In the genomic region with DNA sequence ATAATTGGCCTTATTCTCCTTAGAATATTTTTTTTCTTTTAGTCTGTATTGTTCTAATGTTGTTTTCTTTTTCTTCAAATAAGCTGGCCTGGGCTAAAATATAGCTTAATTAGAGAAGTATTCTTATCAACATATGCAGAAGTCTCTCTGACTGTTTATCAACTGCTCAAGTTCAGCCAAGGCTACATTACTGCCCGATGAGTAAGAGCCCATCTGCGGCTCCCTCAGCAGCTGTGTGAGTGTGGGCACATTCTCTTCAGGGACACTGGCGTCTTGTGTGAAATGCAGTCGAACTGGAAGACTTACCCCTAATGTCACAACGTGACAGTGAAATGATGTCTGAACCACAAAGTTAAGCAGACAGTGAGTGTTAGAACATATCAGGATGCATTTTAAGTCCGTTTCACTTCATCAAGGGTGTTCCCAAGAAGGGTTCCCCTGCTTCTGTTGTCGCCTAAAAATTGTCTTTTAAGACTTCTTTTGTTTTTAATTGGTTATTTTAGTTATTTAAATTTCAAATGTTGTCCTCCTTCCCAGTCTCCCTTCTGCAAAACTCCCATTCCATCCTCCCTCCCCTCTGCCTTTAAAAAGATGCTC, we compare ENCODE assay signal across 9 mouse cellular contexts.
DNase-seq lines count a peak whose midpoint lies in the region; ATAC-seq and TF ChIP-seq lines count a peak whose summit lies in the region.
"Had no signal": no experiment of that assay in that cellular context is flagged by ENCODE, and none has a peak within 500 bp of the region (broad histone marks: within the 10 kb centered on the region; RNA-seq: fewer than 3 reads in every experiment).

No protein-coding gene starts in this region.

- WGBS in lung, embryonic 16.5 days, result 37% methylated on average over 7 of the region's 7 CpGs
- 52% methylated on average over 7 of the region's 7 CpGs for WGBS in lung, adult 2 months
- WGBS in hindbrain, embryonic 13.5 days, result 83% methylated on average over 7 of the region's 7 CpGs

- H3K9ac ChIP-seq in lung, embryonic 16.5 days (ENCODE audit: low read length), result no peak overlapping the region
- no peak overlapping the region for H3K9ac ChIP-seq in hindbrain, embryonic 13.5 days

- H3K27me3 ChIP-seq in lung, embryonic 16.5 days (ENCODE audit: control insufficient read depth, insufficient read depth, low read depth, low read length), result no peaks in the 10 kb centered on the region
- H3K27me3 ChIP-seq in hindbrain, embryonic 13.5 days, result no peaks in the 10 kb centered on the region

- no peak overlapping the region for H3K27ac ChIP-seq in lung, embryonic 16.5 days (ENCODE audit: low read length)
- no peak overlapping the region for H3K27ac ChIP-seq in hindbrain, embryonic 13.5 days
- H3K27ac ChIP-seq: macrophage had no signal

- TF ChIP-seq POLR2A in lung, adult 2 months (IDR thresholded peaks at IDR 0.05; ENCODE audit: borderline replicate concordance, extremely low read depth, low read depth, low read length), result no peak

- H3K36me3 ChIP-seq in lung, embryonic 16.5 days (ENCODE audit: control insufficient read depth, insufficient read depth, low read length), result no peaks in the 10 kb centered on the region
- H3K36me3 ChIP-seq in hindbrain, embryonic 13.5 days, result no peaks in the 10 kb centered on the region

- intact Hi-C loops in left cerebral cortex, postnatal 14 days (cut with DNase I), result no loop called here

- H3K4me1 ChIP-seq in lung, embryonic 16.5 days (replicated peaks; ENCODE audit: control insufficient read depth, insufficient read depth, low read length), result no peaks in the 10 kb centered on the region
- H3K4me1 ChIP-seq in lung, adult 2 months (ENCODE audit: control insufficient read depth, insufficient read depth, low read length), result no peaks in the 10 kb centered on the region
- no peaks in the 10 kb centered on the region for H3K4me1 ChIP-seq in hindbrain, embryonic 13.5 days (replicated peaks)

- no peak for DNase-seq in lung, adult 2 months
- DNase-seq in c-Kit-positive CD71-positive TER-119-negative erythroid progenitor cells, embryonic 14.5 days (ENCODE audit: low read depth), result peak; percentile 10
- DNase-seq in left cerebral cortex, postnatal 14 days (ENCODE audit: low spot score in 2 of 2), result peak; percentile 15 to 40
- DNase-seq in skeletal muscle tissue, adult 2 months (ENCODE audit: low read depth, low spot score), result peak; percentile 27
- no peak for DNase-seq in embryo, embryonic 9.5 days (ENCODE audit: extremely low spot score)
- DNase-seq: kidney, adult 9 months had no signal

- no peak overlapping the region for H3K4me2 ChIP-seq in lung, embryonic 16.5 days (ENCODE audit: low read depth, low read length)
- no peak overlapping the region for H3K4me2 ChIP-seq in hindbrain, embryonic 13.5 days

- no peak for TF ChIP-seq CTCF in lung, adult 2 months (IDR thresholded peaks at IDR 0.05; ENCODE audit: insufficient read depth, low read length)

- ATAC-seq in lung, embryonic 16.5 days (ENCODE audit: low read depth), result peak; percentile 51
- no peak for ATAC-seq in hindbrain, embryonic 13.5 days (ENCODE audit: low FRiP score)

- H3K4me3 ChIP-seq in lung, embryonic 16.5 days (ENCODE audit: low read length), result no peak overlapping the region
- no peak overlapping the region for H3K4me3 ChIP-seq in lung, adult 2 months (replicated peaks; ENCODE audit: extremely low read depth, low read depth, low read length)
- H3K4me3 ChIP-seq in hindbrain, embryonic 13.5 days, result no peak overlapping the region

- H3K9me3 ChIP-seq in lung, embryonic 16.5 days (ENCODE audit: control insufficient read depth, low read length), result no peaks in the 10 kb centered on the region
- no peaks in the 10 kb centered on the region for H3K9me3 ChIP-seq in hindbrain, embryonic 13.5 days

Comparison
In these comparisons a context has a peak if more than half of its experiments do, and no peak if none do; other contexts are left out.
1. DNase-seq: peak in c-Kit-positive CD71-positive TER-119-negative erythroid progenitor cells, embryonic 14.5 days (single experiment), left cerebral cortex, postnatal 14 days (2 of 2) and skeletal muscle tissue, adult 2 months (single experiment); none in lung, adult 2 months (single experiment) and embryo, embryonic 9.5 days (single experiment).